Mouse (Mus musculus) liver, adult 2 months (tissue): ENCODE measurements around the gene Gfod1.

ENCODE experiments used
- CTCF ChIP-seq: fragments of 200-500 bp; IDR thresholded peaks from 2 replicates; pipeline ENCODE4 v1.5.1; 2011; ENCODE audit warnings: low read depth, low read length, control low read depth
- POLR2A ChIP-seq: fragments of 200-500 bp; IDR thresholded peaks from 2 replicates; pipeline ENCODE4 v1.6.1; 2011; ENCODE audit warnings: low read length, control low read depth; ENCODE audit not compliant: insufficient read depth; ENCODE audit errors: extremely low read depth

DNA sequence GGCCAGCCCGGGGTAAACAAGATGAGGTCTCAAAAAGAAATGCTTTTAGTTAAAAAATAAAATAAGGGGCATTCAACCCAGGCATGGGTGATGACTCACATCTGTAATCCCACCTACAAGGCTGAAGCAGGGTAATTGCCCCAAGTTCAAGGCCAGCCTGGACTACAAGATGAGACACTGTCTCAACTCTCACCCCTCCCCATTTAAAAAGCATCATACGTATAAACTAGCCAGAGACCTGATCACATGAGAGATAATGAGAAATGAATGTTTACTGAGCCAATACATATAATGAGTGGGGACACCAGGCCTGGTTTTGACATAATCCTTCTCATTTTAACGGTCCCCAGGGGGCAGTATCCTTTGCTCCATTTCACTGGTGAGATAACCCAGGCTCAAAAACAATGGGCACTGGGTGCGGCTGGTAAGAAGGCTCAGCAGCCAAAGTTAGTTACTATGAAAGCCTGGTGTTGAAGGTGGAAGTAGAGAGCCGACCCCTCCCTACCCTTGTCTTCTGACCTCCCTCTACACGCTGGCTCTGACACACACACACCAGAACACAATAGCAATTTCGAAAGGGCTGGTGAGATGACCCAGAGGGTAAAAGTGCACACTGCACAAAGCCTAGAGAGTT lies 8.9 kb downstream of the Gfod1 start:
- TF ChIP-seq POLR2A (no peak), CTCF (no peak)
